In genomic region chr2:30783346-30783745, GRCm38 (mm10) we compare ENCODE assay signal across 7 mouse cellular contexts. TPM values are rescaled to one million over a fixed set of nuclear protein-coding genes. Genes with fewer than 3 reads are reported as not detected.
DNase-seq lines count a peak whose midpoint lies in the region; ATAC-seq lines count a peak whose summit lies in the region.

No protein-coding gene starts in this region.

- no peaks in the 10 kb centered on the region for H3K36me3 ChIP-seq in stomach, embryonic 15.5 days

- intact Hi-C loops in left cerebral cortex, postnatal 36 days (cut with DNase I) = no loop called here

- H3K4me2 ChIP-seq in stomach, embryonic 15.5 days = peak overlapping the region; percentile 66

- H3K4me3 ChIP-seq in stomach, embryonic 15.5 days (replicated peaks) = peak overlapping the region; percentile 25; the same call in 1 of the 2 replicates

- H3K27me3 ChIP-seq in stomach, embryonic 15.5 days (replicated peaks) = no peaks in the 10 kb centered on the region

- H3K9ac ChIP-seq in stomach, embryonic 15.5 days = no peak overlapping the region

- ATAC-seq in megakaryocyte-erythroid progenitor cell, adult 5-6 weeks (replicated peaks; ENCODE audit: low FRiP score, low TSS enrichment, poor library complexity, severe bottlenecking) = 0 out of 2 replicates have a peak, but pooled peaks have one; percentile 34
- peak; percentile 59; the same call in 1 of the 2 replicates for ATAC-seq in stomach, embryonic 15.5 days (ENCODE audit: insufficient read depth, low FRiP score, low read depth)

- peak overlapping the region; percentile 55 for H3K27ac ChIP-seq in stomach, embryonic 15.5 days

- 0% methylated on average over 11 of the region's 13 CpGs for WGBS in stomach, embryonic 15.5 days

- peaks cover 21% of the 10 kb centered on the region for H3K4me1 ChIP-seq in stomach, embryonic 15.5 days

- peak; percentile 83 for DNase-seq in adrenal gland, postnatal 10 days
- DNase-seq in embryo, embryonic 9.5 days (ENCODE audit: extremely low spot score) = peak; percentile 79
- DNase-seq in heart, adult 18-20 months = peak; percentile 88 to 89
- peak; percentile 77 for DNase-seq in kidney, adult 11 months
- peak; percentile 65 to 75 for DNase-seq in left cerebral cortex, postnatal 36 days (ENCODE audit: low spot score in 2 of 2)

- H3K9me3 ChIP-seq in stomach, embryonic 15.5 days = no peaks in the 10 kb centered on the region

RNA-seq across cellular contexts. Expression of gene 1700001O22Rik, which starts 20.1 kb away (rescaled TPM):
- 1 to 10 TPM in 1 of 2 experiments, under 1 TPM in 1; 0.96 to 1.2 TPM for total RNA-seq in adrenal gland, postnatal 10 days (2021)
- total RNA-seq in heart, adult 18-20 months (2021) = under 1 TPM; 0.49 to 0.74 TPM
- total RNA-seq in left cerebral cortex, postnatal 36 days (2021) = 1 to 10 TPM; 6.7 to 8.5 TPM
- total RNA-seq in megakaryocyte-erythroid progenitor cell, adult 5-6 weeks (2014; fragmentation: Nextera tagmentation) = 0.54 and 1.2 TPM in 2 replicates
- total RNA-seq in megakaryocyte-erythroid progenitor cell, adult 5-6 weeks (2017) = not detected in 2 replicates
- polyA plus RNA-seq in stomach, embryonic 15.5 days (2015; fragmentation: Nextera tagmentation; extraction: Ambion mirVana) = 2.8 and 2.9 TPM in 2 replicates

RNA-seq across cellular contexts. Expression of gene Ntmt1, which starts 24.3 kb away (rescaled TPM):
- 10 to 100 TPM; 33.4 to 34.9 TPM for total RNA-seq in adrenal gland, postnatal 10 days (2021)
- total RNA-seq in heart, adult 18-20 months (2021) = 10 to 100 TPM; 22.6 to 29.2 TPM
- total RNA-seq in left cerebral cortex, postnatal 36 days (2021) = 10 to 100 TPM; 35.4 to 36.3 TPM
- 23.7 and 36.8 TPM in 2 replicates for total RNA-seq in megakaryocyte-erythroid progenitor cell, adult 5-6 weeks (2014; fragmentation: Nextera tagmentation)
- total RNA-seq in megakaryocyte-erythroid progenitor cell, adult 5-6 weeks (2017) = 9.8 and 14.7 TPM in 2 replicates
- polyA plus RNA-seq in stomach, embryonic 15.5 days (2015; fragmentation: Nextera tagmentation; extraction: Ambion mirVana) = 78.8 and 82.3 TPM in 2 replicates

RNA-seq across cellular contexts. Expression of gene Asb6, which starts 46.8 kb away (rescaled TPM):
- total RNA-seq in adrenal gland, postnatal 10 days (2021) = 10 to 100 TPM; 17.2 to 19.6 TPM
- total RNA-seq in heart, adult 18-20 months (2021) = 1 to 10 TPM; 6.6 to 7.4 TPM
- 10 to 100 TPM; 36.1 to 39.8 TPM for total RNA-seq in left cerebral cortex, postnatal 36 days (2021)
- 30.1 and 31.3 TPM in 2 replicates for total RNA-seq in megakaryocyte-erythroid progenitor cell, adult 5-6 weeks (2014; fragmentation: Nextera tagmentation)
- total RNA-seq in megakaryocyte-erythroid progenitor cell, adult 5-6 weeks (2017) = 16.2 and 37.6 TPM in 2 replicates
- polyA plus RNA-seq in stomach, embryonic 15.5 days (2015; fragmentation: Nextera tagmentation; extraction: Ambion mirVana) = 29.5 and 30.1 TPM in 2 replicates

RNA-seq across cellular contexts. Expression of gene Prrx2, which starts 51.4 kb away (rescaled TPM):
- 1 to 10 TPM; 2.3 to 4.0 TPM for total RNA-seq in adrenal gland, postnatal 10 days (2021)
- 1 to 10 TPM in 1 of 2 experiments, under 1 TPM in 1; 0.92 to 1.5 TPM for total RNA-seq in heart, adult 18-20 months (2021)
- total RNA-seq in left cerebral cortex, postnatal 36 days (2021) = 1 to 10 TPM; 1.0 to 2.8 TPM
- total RNA-seq in megakaryocyte-erythroid progenitor cell, adult 5-6 weeks (2014; fragmentation: Nextera tagmentation) = not detected in 2 replicates
- total RNA-seq in megakaryocyte-erythroid progenitor cell, adult 5-6 weeks (2017) = not detected in 2 replicates
- 3.8 and 4.3 TPM in 2 replicates for polyA plus RNA-seq in stomach, embryonic 15.5 days (2015; fragmentation: Nextera tagmentation; extraction: Ambion mirVana)

Comparison
In these comparisons a context has a peak if more than half of its experiments do, and no peak if none do; other contexts are left out.
1. Peak in every context shown above with its lines: DNase-seq, ATAC-seq, H3K4me3 ChIP-seq and H3K27ac ChIP-seq.